Mouse (Mus musculus): ENCODE results near the gene Ttc33. TPM values are rescaled to one million over a fixed set of nuclear protein-coding genes. Genes with fewer than 3 reads are reported as not detected.

Gene Ttc33
- total RNA-seq, 2 experiments from 2014 or later: 90.7 to 95.1 TPM

GRCm38 (mm10) chr15:5243036-5243958 lies 58.0 kb downstream of the Ttc33 start:
- intact Hi-C loops (cut with DNase I): no loop called here
- DNase-seq (ENCODE audit: extremely low spot score in 1 of 2, low spot score in 2 of 2): no peak
- no peak for TF ChIP-seq CTCF (IDR thresholded peaks at IDR 0.05)
- Histone ChIP-seq H3K4me3 (peak overlapping the region; percentile 51), H3K27ac (no peak overlapping the region)

- TF ChIP-seq CTCF (IDR thresholded peaks at IDR 0.05): no peak
- peak; percentile 80 to 81 for DNase-seq (ENCODE audit: extremely low spot score in 1 of 2, low spot score in 2 of 2)
- H3K4me3 ChIP-seq: peak within 1 kb of the TSS; percentile 51
- intact Hi-C loops (cut with DNase I): no loop called here
- no peak within 1 kb of the TSS for H3K27ac ChIP-seq
Measured at GRCm38 (mm10) chr15:5243959-5244905, 58.9 kb downstream of the Ttc33 start, which contains the start of gene Ptger4. Gene Ptger4 (minus strand): TSS chr15:5244187.

GRCm38 (mm10) chr15:5250182-5250581 lies 64.9 kb downstream of the Ttc33 start:
- Histone ChIP-seq H3K27ac (no peak overlapping the region), H3K4me3 (no peak overlapping the region)
- TF ChIP-seq CTCF (IDR thresholded peaks at IDR 0.05): no peak
- intact Hi-C loops (cut with DNase I): no loop called here
- no peak for DNase-seq (ENCODE audit: extremely low spot score in 1 of 2, low spot score in 2 of 2)

GRCm38 (mm10) chr15:5260183-5260582 lies 74.9 kb downstream of the Ttc33 start:
- no peak for TF ChIP-seq CTCF (IDR thresholded peaks at IDR 0.05)
- Histone ChIP-seq H3K27ac (no peak overlapping the region), H3K4me3 (no peak overlapping the region)
- no peak for DNase-seq (ENCODE audit: extremely low spot score in 1 of 2, low spot score in 2 of 2)
- intact Hi-C loops (cut with DNase I): no loop called here

GRCm38 (mm10) chr15:5261004-5261403 lies 75.7 kb downstream of the Ttc33 start:
- no peak for TF ChIP-seq CTCF (IDR thresholded peaks at IDR 0.05)
- no peak overlapping the region for H3K27ac ChIP-seq
- DNase-seq (ENCODE audit: extremely low spot score in 1 of 2, low spot score in 2 of 2): no peak
- intact Hi-C loops (cut with DNase I): no loop called here
- no peak overlapping the region for H3K4me3 ChIP-seq

- no peak for DNase-seq (ENCODE audit: extremely low spot score in 1 of 2, low spot score in 2 of 2)
- H3K4me3 ChIP-seq: no peak overlapping the region
- intact Hi-C loops (cut with DNase I): no loop called here
- TF ChIP-seq CTCF (IDR thresholded peaks at IDR 0.05): no peak
- H3K27ac ChIP-seq: no peak overlapping the region
Measured at GRCm38 (mm10) chr15:5262095-5262667, 76.9 kb downstream of the Ttc33 start.

- intact Hi-C loops (cut with DNase I): no loop called here
- Histone ChIP-seq H3K27ac (no peak overlapping the region), H3K4me3 (no peak overlapping the region)
- TF ChIP-seq CTCF (IDR thresholded peaks at IDR 0.05): no peak
- no peak for DNase-seq (ENCODE audit: extremely low spot score in 1 of 2, low spot score in 2 of 2)
Measured at GRCm38 (mm10) chr15:5262874-5263504, 77.7 kb downstream of the Ttc33 start.

GRCm38 (mm10) chr15:5266095-5266494 lies 80.8 kb downstream of the Ttc33 start:
- Histone ChIP-seq H3K4me3 (no peak overlapping the region), H3K27ac (no peak overlapping the region)
- intact Hi-C loops (cut with DNase I): no loop called here
- no peak for DNase-seq (ENCODE audit: extremely low spot score in 1 of 2, low spot score in 2 of 2)
- no peak for TF ChIP-seq CTCF (IDR thresholded peaks at IDR 0.05)

Other genes starting within 250 kb of the Ttc33 start
- gene C7, start 121.8 kb upstream of the Ttc33 start, total RNA-seq (2021): under 1 TPM; 0.65 to 0.81 TPM
- gene Card6, start 77.0 kb upstream of the Ttc33 start, total RNA-seq (2021): 1 to 10 TPM; 2.2 to 2.7 TPM
- gene Rpl37, start 68.9 kb upstream of the Ttc33 start, total RNA-seq (2021): 100 to 1,000 TPM; 252 to 283 TPM
- gene Prkaa1, start 41.7 kb upstream of the Ttc33 start, total RNA-seq (2021): 10 to 100 TPM; 20.1 to 21.7 TPM
- gene Ptger4, start 58.7 kb downstream of the Ttc33 start, total RNA-seq (2021): 1 to 10 TPM; 1.1 to 1.2 TPM